Mouse (Mus musculus) ES-Bruce4 (cell line): ENCODE data around the gene Nkx1-1.
A peak's percentile ranks its signal among the peaks of the same experiment; 100 is the strongest.

Experiments used
- CTCF ChIP-seq: IDR thresholded peaks from one replicate; pipeline ENCODE4 v1.8.1; 2011; ENCODE audit warnings: low read depth, low read length
- POLR2A ChIP-seq: IDR thresholded peaks from one replicate; pipeline ENCODE4 v1.8.1; 2011; ENCODE audit warnings: low read length; ENCODE audit not compliant: insufficient read depth

DNA sequence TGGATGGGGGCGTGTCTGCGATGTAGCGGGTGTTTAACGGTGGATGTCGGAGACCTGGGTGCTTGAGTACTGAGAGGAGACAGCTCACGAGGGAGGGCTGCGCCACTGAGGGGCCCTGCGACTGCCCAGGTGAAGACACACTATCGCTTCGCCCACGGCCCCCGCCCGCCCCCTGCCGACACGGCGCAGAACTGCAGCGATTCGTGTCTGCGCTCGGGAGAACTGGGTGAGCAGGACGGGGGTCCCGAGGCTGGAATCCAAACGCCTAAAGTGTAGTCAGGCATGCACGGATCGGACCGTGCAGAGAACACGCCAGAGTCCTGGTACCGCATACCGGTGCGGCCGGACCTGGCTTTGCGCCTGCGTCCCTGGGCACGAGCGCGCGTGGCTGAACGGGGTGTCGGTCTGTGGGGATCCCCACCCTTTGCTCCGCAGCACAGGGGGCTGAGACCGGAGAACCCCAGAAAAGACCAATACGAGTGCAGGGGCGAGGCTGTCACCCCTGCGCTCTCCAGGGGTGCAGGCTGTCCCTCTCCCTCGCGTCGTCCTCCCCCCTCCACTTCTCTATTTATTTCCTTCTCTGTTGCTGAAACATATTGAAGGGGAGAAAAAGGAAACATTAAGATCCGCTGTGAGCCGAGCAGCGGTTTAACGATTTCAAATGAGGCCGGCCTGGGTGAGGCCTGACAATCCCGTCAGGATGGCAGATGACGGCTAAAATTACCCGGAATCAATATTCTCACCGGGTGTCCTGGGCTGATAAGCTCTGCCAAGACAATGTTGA lies 9.3 kb upstream of the Nkx1-1 start:
- TF ChIP-seq CTCF (peak; percentile 85), POLR2A (no peak)
